Mouse (Mus musculus) embryonic fibroblast, embryonic 13.5 days (primary cell): ENCODE data around the gene Pcdh10.

Source experiments
- CTCF ChIP-seq: IDR thresholded peaks from 2 replicates; pipeline ENCODE4 v1.5.1; 2011; ENCODE audit warnings: mild to moderate bottlenecking, control low read depth, low read length, moderate library complexity, borderline replicate concordance; ENCODE audit not compliant: insufficient read depth
- POLR2A ChIP-seq: IDR thresholded peaks from 2 replicates; pipeline ENCODE4 v1.6.1; 2011; ENCODE audit warnings: low read depth, mild to moderate bottlenecking, control low read depth, low read length, moderate library complexity

DNA sequence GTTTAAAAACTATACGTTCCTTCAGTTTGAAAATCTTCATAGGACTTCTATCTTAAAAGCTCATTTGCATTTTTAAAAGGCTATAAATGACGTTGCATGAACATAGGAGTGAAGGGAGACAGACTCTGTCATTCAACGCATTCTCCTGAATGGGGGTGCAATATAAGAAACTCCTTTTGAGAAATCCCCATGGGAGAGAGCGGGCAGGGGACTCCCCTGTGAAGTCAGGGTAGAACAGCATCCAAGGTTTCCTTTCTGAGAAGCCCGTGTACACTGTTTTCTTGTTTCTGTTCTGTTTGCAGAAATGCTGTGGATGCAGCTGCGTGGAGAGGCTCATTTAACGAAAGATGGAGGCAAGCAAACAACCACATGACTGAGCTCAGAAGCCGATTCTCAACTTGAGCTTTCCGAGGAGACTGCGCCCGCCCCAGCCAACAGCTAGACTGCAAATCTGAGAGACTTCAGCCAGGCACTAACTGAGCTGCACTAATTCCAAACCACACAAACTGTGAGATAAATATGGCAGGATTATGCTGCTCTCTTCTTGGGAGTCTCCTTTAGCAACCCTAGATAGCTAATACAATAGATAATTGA, 54.1 kb downstream of the Pcdh10 start:
- TF ChIP-seq POLR2A (no peak), CTCF (no peak)
